Mouse (Mus musculus) MEL (cell line): ENCODE data around the gene Abl1. TPM values are rescaled to one million over a fixed set of nuclear protein-coding genes. Genes with fewer than 3 reads are reported as not detected.
A peak's percentile ranks its signal among the peaks of the same experiment; 100 is the strongest.

ENCODE experiments used
- DNase-seq: peaks from one replicate; pipeline ENCODE4 v3.0.0; 2011; ENCODE audit warnings: low read depth, low spot score
- H3K27ac ChIP-seq: 2 replicates; pipeline ENCODE4 v1.5.1; 2012; ENCODE audit warnings: low read depth, mild to moderate bottlenecking, control low read depth, low read length, moderate library complexity; ENCODE audit not compliant: control insufficient read depth
- H3K27me3 ChIP-seq, 2 experiments: fragments of 150-350 bp in 1 of 2; sonication (generic) in 1 of 2; 2 replicates each; pipeline ENCODE4 v1.6.1; 2012; ENCODE audit warnings: low read length in 2 of 2, mild to moderate bottlenecking in 2 of 2, improper control_type of control experiment in 1 of 2, moderate library complexity in 1 of 2; ENCODE audit not compliant: insufficient read depth in 2 of 2, control insufficient read depth in 1 of 2
- H3K36me3 ChIP-seq, 2 experiments: 2 replicates each; pipeline ENCODE4 v1.6.1; 2012 to 2014; ENCODE audit warnings: low read length in 2 of 2, improper control_type of control experiment in 1 of 2, inconsistent platforms in 1 of 2, mild to moderate bottlenecking in 1 of 2; ENCODE audit not compliant: insufficient read depth in 2 of 2, control insufficient read depth in 1 of 2
- H3K4me1 ChIP-seq, 2 experiments: fragments of 150-350 bp in 1 of 2; sonication (generic) in 1 of 2; 2 replicates each; pipeline ENCODE4 v1.6.1; 2012; ENCODE audit warnings: low read length in 2 of 2, improper control_type of control experiment in 1 of 2, mild to moderate bottlenecking in 1 of 2; ENCODE audit not compliant: insufficient read depth in 2 of 2, control insufficient read depth in 1 of 2
- H3K4me3 ChIP-seq, 2 experiments: fragments of 150-350 bp in 1 of 2; sonication (generic) in 1 of 2; 2 replicates each; pipeline ENCODE4 v1.5.1; 2012; ENCODE audit warnings: low read depth in 2 of 2, low read length in 2 of 2, mild to moderate bottlenecking in 2 of 2, moderate library complexity in 2 of 2, control low read depth in 1 of 2, improper control_type of control experiment in 1 of 2; ENCODE audit not compliant: control insufficient read depth in 1 of 2, insufficient read depth in 1 of 2
- H3K79me2 ChIP-seq: 2 replicates; pipeline ENCODE4 v1.6.1; 2012; ENCODE audit warnings: mild to moderate bottlenecking, low read length, moderate library complexity; ENCODE audit not compliant: control insufficient read depth, poor library complexity, insufficient read depth
- H3K9ac ChIP-seq: 2 replicates; pipeline ENCODE4 v1.6.1; 2012; ENCODE audit warnings: low read depth, mild to moderate bottlenecking, control low read depth, low read length, moderate library complexity; ENCODE audit not compliant: control insufficient read depth, poor library complexity, severe bottlenecking
- H3K9me3 ChIP-seq: fragments of 150-350 bp; sonication (generic); replicated peaks from 2 replicates; pipeline ENCODE4 v1.6.1; 2012; ENCODE audit warnings: mild to moderate bottlenecking, low read length, improper control_type of control experiment, moderate library complexity; ENCODE audit not compliant: insufficient read depth
- CHD1 ChIP-seq: IDR thresholded peaks from 2 replicates; pipeline ENCODE4 v1.6.1; 2012; ENCODE audit warnings: low read depth, mild to moderate bottlenecking, inconsistent platforms, low read length, improper control_type of control experiment
- ELF1 ChIP-seq: IDR thresholded peaks from 2 replicates; pipeline ENCODE4 v1.6.1; 2014; ENCODE audit warnings: low read depth, mild to moderate bottlenecking, inconsistent platforms, low read length, improper control_type of control experiment, moderate library complexity
- EP300 ChIP-seq, 2 experiments: IDR thresholded peaks; 2 replicates each; pipeline ENCODE4 v1.6.1; 2011; ENCODE audit warnings: improper control_type of control experiment in 2 of 2, low read length in 2 of 2, low read depth in 1 of 2, mild to moderate bottlenecking in 1 of 2
- HCFC1 ChIP-seq: IDR thresholded peaks from 2 replicates; pipeline ENCODE4 v1.6.1; 2012; ENCODE audit warnings: low read depth, mild to moderate bottlenecking, inconsistent platforms, low read length, improper control_type of control experiment, moderate library complexity
- MAX ChIP-seq: IDR thresholded peaks from 2 replicates; pipeline ENCODE4 v1.6.1; 2011; ENCODE audit warnings: low read length, improper control_type of control experiment
- MAZ ChIP-seq: IDR thresholded peaks from 2 replicates; pipeline ENCODE4 v1.6.1; 2012; ENCODE audit warnings: low read depth, mild to moderate bottlenecking, inconsistent platforms, low read length, improper control_type of control experiment
- MEF2A ChIP-seq: IDR thresholded peaks from 2 replicates; pipeline ENCODE4 v1.6.1; 2014; ENCODE audit warnings: low read depth, mild to moderate bottlenecking, inconsistent platforms, low read length, improper control_type of control experiment; ENCODE audit not compliant: poor library complexity, insufficient replicate concordance, severe bottlenecking; ENCODE audit errors: extremely low read depth
- MXI1 ChIP-seq: IDR thresholded peaks from 2 replicates; pipeline ENCODE4 v1.6.1; 2011; ENCODE audit warnings: mild to moderate bottlenecking, low read depth, low read length, improper control_type of control experiment
- MYC ChIP-seq: IDR thresholded peaks from 2 replicates; pipeline ENCODE4 v1.6.1; 2011; ENCODE audit warnings: low read depth, mild to moderate bottlenecking, low read length, improper control_type of control experiment, moderate library complexity
- NELFE ChIP-seq: IDR thresholded peaks from 2 replicates; pipeline ENCODE4 v1.6.1; 2011; ENCODE audit warnings: low read depth, low read length, improper control_type of control experiment
- POLR2A ChIP-seq, 2 experiments: IDR thresholded peaks; 2 replicates each; pipeline ENCODE4 v1.6.1; 2011 to 2012; ENCODE audit warnings: low read length in 2 of 2, mild to moderate bottlenecking in 2 of 2, control low read depth in 1 of 2, improper control_type of control experiment in 1 of 2, low read depth in 1 of 2, moderate library complexity in 1 of 2; ENCODE audit not compliant: control insufficient read depth in 1 of 2, insufficient read depth in 1 of 2, poor library complexity in 1 of 2
- POLR2AphosphoS5 ChIP-seq: IDR thresholded peaks from 2 replicates; pipeline ENCODE4 v1.6.1; 2012; ENCODE audit warnings: low read depth, borderline replicate concordance, mild to moderate bottlenecking, inconsistent platforms, low read length, moderate library complexity, mixed read lengths
- RAD21 ChIP-seq: IDR thresholded peaks from 2 replicates; pipeline ENCODE4 v1.6.1; 2011; ENCODE audit warnings: mild to moderate bottlenecking, low read depth, low read length, improper control_type of control experiment
- RCOR1 ChIP-seq: IDR thresholded peaks from 2 replicates; pipeline ENCODE4 v1.6.1; 2012; ENCODE audit warnings: low read depth, mild to moderate bottlenecking, inconsistent platforms, low read length, improper control_type of control experiment
- SIN3A ChIP-seq: IDR thresholded peaks from 2 replicates; pipeline ENCODE4 v1.6.1; 2012; ENCODE audit warnings: low read length, improper control_type of control experiment, inconsistent platforms
- USF1 ChIP-seq: IDR thresholded peaks from 2 replicates; pipeline ENCODE4 v1.6.1; 2014; ENCODE audit warnings: low read depth, mild to moderate bottlenecking, inconsistent platforms, low read length, improper control_type of control experiment, moderate library complexity
- ZC3H11A ChIP-seq: IDR thresholded peaks from 2 replicates; pipeline ENCODE4 v1.6.1; 2012; ENCODE audit warnings: low read depth, mild to moderate bottlenecking, inconsistent platforms, low read length, improper control_type of control experiment
- ZKSCAN1 ChIP-seq: IDR thresholded peaks from 2 replicates; pipeline ENCODE4 v1.6.1; 2012; ENCODE audit warnings: low read depth, mild to moderate bottlenecking, inconsistent platforms, low read length, improper control_type of control experiment, moderate library complexity
- ZNF384 ChIP-seq: IDR thresholded peaks from 2 replicates; pipeline ENCODE4 v1.6.1; 2012; ENCODE audit warnings: low read depth, mild to moderate bottlenecking, inconsistent platforms, low read length, improper control_type of control experiment
- polyA plus RNA-seq, 2 experiments: library from polyadenylated mRNA; stranded (reverse) in 1 of 2; unstranded in 1 of 2; fragments of >175 nt in 1 of 2; fragments of >200 nt in 1 of 2; gene quantifications; 2 replicates each; pipeline versions ENCODE4 v1.2.1 to v1.2.4; 2012; ENCODE audit warnings: low replicate concordance in 2 of 2, low read depth in 1 of 2; ENCODE audit not compliant: insufficient read length in 2 of 2, insufficient read depth in 1 of 2, missing spikeins in 1 of 2
- total RNA-seq: library from RNA; depleted of rRNA; stranded (reverse); fragments of 300-350 nt; gene quantifications from 2 replicates; pipeline ENCODE4 v1.2.3, GENCODE M21; 2012

The Abl1 gene
- total and polyA plus RNA-seq, 3 experiments: 21.3 to 47.1 TPM; not detected in 1

- H3K4me1 ChIP-seq: peaks cover 2 to 27% of the 10 kb centered on the region in 2 experiments; a peak in 3 of 4 replicates
- peak overlapping the region; percentile 99 for H3K9ac ChIP-seq
- DNase-seq: peak; percentile 81
- peak overlapping the region; percentile 70 to 77 for H3K4me3 ChIP-seq
- peak; percentile 63 for TF ChIP-seq MXI1
- peak; percentile 92 for TF ChIP-seq MAZ
- TF ChIP-seq RCOR1: no peak
- TF ChIP-seq HCFC1: peak; percentile 68
- TF ChIP-seq ZC3H11A: no peak
- TF ChIP-seq POLR2AphosphoS5: no peak
- TF ChIP-seq SIN3A: peak; percentile 80
- no peak for TF ChIP-seq EP300 (IDR thresholded peaks at IDR 0.05; ENCODE audit: low read depth in 1 of 2, low read length in 2 of 2)
- peak; percentile 53; a peak in 1 of 4 replicates for TF ChIP-seq POLR2A (IDR thresholded peaks at IDR 0.05; ENCODE audit: control insufficient read depth in 1 of 2, insufficient read depth in 1 of 2, low read depth in 1 of 2, low read length in 2 of 2, poor library complexity in 1 of 2)
- no peak for TF ChIP-seq ZNF384
- 0 out of 2 replicates have a peak, but pooled peaks have one; percentile 37 for TF ChIP-seq CHD1
- TF ChIP-seq ZKSCAN1: peak; percentile 73; the same call in 1 of the 2 replicates
- TF ChIP-seq ELF1: no peak
- no peak for TF ChIP-seq MYC
- peak overlapping the region; percentile 48 for H3K27ac ChIP-seq
- H3K36me3 ChIP-seq: peaks cover 0 to 22% of the 10 kb centered on the region in 2 experiments; a peak in 2 of 4 replicates
- H3K9me3 ChIP-seq: no peaks in the 10 kb centered on the region
- H3K27me3 ChIP-seq: no peaks in the 10 kb centered on the region
- peaks cover 31% of the 10 kb centered on the region for H3K79me2 ChIP-seq
These were observed 71.7 kb downstream of the Abl1 start for GRCm38 (mm10) chr2:31759751-31760460.

- H3K27ac ChIP-seq: peak overlapping the region; percentile 48
These were observed 72.3 kb downstream of the Abl1 start for GRCm38 (mm10) chr2:31760486-31760885.

More at GRCm38 (mm10) chr2:31760486-31760885, 72.3 kb downstream of the Abl1 start:
- peak overlapping the region; percentile 99 for H3K9ac ChIP-seq
- peaks cover 5 to 27% of the 10 kb centered on the region in 2 experiments for H3K4me1 ChIP-seq
- H3K9me3 ChIP-seq: no peaks in the 10 kb centered on the region
- H3K36me3 ChIP-seq: peaks cover 0 to 25% of the 10 kb centered on the region in 2 experiments; a peak in 2 of 4 replicates
- DNase-seq: no peak
- TF ChIP-seq SIN3A (no peak), USF1 (no peak), MXI1 (peak; percentile 30; the same call in 1 of the 2 replicates), NELFE (no peak), RAD21 (no peak), ZC3H11A (no peak), MAX (no peak), MEF2A (no peak)
- no peaks in the 10 kb centered on the region for H3K27me3 ChIP-seq
- peak overlapping the region; percentile 70 to 77 for H3K4me3 ChIP-seq
- H3K79me2 ChIP-seq: peaks cover 31% of the 10 kb centered on the region
